Mouse (Mus musculus): ENCODE measurements around the gene Spsb3.
A peak's percentile ranks its signal among the peaks of the same experiment; 100 is the strongest.

Gene Spsb3

DNA sequence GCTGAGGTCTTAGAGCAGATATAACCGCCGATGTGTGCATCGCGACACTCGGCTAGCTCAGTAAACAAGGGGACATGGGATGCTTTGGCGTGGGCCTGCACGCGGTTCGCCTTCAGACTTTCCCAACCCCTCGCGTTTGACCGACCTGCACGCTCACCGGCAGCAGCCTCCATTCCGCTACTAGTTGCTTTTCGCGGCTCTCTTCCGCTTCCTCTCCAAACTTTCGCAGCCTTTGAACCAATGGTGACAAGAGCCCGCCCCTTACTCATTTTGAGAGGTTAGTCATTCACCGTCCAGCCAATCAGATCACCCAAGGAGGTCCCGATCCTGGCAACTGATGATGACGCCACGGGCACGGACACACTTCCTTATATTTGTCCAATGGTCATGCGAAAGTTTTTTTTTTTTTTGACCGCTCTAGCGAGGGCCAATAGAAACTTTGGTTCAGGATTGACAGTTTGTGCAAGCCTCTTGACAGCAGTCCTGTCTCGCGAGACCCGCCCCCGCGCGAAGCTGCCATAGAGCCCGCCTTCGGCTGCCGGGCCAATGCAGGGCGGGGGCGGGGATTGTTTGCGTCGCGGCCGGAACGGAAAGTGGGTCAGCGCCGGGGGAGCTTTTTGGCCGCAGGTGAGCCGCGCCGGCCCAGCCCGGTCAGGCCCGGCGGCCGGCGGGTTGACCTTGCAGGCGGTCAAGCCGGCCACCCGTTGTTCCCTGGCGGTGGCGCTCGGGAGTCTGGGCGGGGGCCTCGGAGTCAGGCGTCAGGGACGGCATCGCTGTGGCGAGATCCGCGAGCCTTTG, at the start of gene Spsb3, which contains the start of gene Nubp2:
Spsb3 (plus strand) TSS at position 510 of the 798 bp plus-strand sequence.
Nubp2 (minus strand) TSS at position 216 of the 798 bp plus-strand sequence.
- DNase-seq (ENCODE audit: low spot score in 2 of 2) = peak; percentile 96 to 98

GRCm38 (mm10) chr17:24839842-24840241, 46.6 kb upstream of the Spsb3 start, which contains the start of gene Hagh:
TSS of gene Hagh (plus strand) at chr17:24840143.
- no peak for DNase-seq (ENCODE audit: low spot score in 2 of 2)

GRCm38 (mm10) chr17:24840341-24840740, 46.1 kb upstream of the Spsb3 start:
- no peak for DNase-seq (ENCODE audit: low spot score in 2 of 2)

DNA sequence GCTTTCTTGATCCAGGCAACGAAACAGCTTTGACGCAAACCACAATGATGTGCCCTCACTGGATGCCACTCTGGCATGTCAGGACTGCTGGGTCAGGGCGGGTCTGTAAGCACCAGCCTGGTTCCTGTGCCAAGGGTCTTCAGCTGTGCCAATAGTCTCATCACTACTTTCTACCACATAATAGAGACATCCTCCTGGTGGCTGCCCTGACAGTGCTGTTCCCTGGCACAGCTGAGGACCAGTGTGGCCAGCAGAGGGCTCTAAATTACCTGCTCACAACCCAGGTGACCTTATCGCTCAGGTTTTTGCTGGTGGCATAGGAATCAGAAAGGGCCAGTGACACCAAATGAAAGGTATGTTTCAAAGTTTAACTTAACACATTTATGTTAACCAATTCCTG, 45.3 kb upstream of the Spsb3 start:
- no peak for DNase-seq (ENCODE audit: low spot score in 2 of 2)

DNA sequence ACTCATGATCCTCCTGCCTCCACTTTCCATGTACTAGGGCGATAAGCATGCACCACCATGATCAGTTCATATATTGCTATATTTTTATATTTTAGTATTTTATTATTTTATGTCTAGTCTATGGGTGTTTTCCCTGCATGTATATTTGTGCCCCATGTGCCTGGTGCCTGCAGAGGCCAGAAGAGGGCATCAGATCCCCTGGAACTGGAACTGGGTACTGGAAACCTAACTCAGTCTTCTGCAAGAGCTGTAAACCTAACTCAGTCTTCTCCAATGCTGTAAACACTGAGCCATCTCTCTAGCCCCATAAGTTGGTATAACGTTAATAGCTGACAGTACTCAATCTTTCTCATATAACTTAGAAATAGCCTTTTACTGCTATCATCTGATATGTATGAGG, 43.8 kb upstream of the Spsb3 start:
- DNase-seq (ENCODE audit: low spot score in 2 of 2) = no peak

DNA sequence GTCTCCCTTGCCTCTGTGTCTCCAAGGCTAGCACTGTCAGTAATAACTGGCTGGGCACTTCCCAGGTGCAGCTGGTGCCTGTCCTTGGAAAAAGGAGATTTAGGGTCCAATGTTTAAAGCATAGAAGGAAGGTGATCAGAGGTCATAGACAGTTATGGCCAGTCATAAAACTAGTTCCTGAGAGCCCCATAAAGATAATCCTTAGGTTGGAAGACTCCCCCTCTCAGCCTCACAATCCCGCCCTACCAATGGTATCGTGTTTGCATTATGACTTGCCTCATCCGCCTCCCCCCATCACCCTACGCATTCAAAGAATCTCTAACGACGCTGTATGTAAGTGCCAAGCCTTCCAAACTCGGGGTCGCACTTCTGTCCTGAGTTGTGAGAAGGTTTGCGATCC, 41.9 kb upstream of the Spsb3 start:
- no peak for DNase-seq (ENCODE audit: low spot score in 2 of 2)

DNA sequence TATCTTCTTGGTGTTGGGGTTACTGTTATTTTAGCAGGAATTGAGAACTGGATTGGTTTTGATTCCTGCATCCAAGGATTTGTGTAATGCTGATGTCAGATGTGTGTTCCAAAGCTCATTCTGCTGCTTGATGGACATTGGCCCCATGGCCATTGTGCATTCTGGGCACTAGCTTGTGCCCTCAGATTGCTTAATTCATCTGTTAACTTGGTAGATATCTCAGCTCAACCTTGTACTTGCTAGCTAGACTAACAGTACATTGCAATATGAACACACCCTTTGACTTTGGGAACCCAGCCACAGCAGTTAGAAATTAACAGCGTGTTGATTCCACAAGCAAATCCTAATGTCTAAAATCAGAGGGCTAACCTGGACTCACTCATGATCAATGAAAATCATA, 39.1 kb upstream of the Spsb3 start:
- DNase-seq (ENCODE audit: low spot score in 2 of 2) = no peak

DNA sequence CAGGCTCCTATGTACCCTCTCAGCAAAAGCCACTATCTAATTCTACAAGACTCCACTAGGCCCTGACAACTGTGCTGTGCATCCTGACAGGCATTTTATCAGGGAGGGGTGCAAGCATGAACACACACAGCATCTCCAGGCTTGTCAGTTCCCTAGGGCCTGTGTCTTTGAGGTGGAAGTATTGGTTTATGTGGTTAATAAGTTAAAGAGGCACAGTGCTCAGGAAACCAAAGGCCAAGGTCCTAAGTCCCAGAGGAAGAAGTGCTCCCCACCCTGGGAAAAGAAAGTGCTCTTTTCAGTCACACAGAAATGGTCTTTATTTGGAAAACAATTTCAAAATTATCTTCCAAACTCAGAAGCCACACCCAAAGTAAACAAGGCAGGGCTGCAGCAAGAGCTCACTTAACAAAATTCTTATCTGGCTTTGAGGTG, 37.8 kb upstream of the Spsb3 start:
- no peak for DNase-seq (ENCODE audit: low spot score in 2 of 2)

DNA sequence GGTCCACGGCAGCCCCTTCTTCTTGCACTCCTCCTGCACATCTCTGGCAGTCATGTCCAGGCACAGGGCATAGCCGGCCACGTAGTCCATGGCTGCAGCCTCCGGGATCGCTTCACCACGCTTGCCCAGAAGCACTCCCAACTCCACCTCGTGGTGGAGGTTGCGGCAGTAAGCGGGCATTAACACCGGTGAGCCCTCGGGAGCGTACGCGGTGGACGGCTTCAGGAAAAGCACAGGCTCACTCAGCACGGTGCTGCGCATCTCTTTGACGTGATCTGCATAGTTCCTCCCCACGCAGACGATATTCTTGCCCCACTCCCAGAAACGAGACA, 36.7 kb upstream of the Spsb3 start:
- DNase-seq (ENCODE audit: low spot score in 2 of 2) = no peak

GRCm38 (mm10) chr17:24850065-24850772, 36.2 kb upstream of the Spsb3 start, which contains the start of gene Fahd1:
TSS of gene Fahd1 (minus strand) at chr17:24850364.
- peak; percentile 93 to 94 for DNase-seq (ENCODE audit: low spot score in 2 of 2)

DNA sequence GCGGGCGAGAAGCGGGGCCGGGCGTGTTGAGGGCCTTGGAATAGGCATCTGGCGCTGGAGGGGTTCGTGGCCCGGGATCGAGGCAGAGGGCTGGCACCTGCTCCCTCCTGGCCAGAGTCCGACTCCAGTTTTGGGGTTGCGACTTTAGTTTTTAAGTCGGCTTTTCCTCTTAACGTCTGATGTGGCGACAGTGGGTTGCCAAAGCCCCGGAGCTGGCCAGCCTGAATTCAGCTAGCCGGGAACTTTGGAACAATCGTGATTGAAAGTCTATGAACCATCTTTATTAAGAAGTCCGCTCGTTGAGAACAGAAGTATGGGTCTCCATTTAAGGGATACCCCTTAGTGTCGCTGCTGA, 35.7 kb upstream of the Spsb3 start:
- DNase-seq (ENCODE audit: low spot score in 2 of 2) = no peak

GRCm38 (mm10) chr17:24851381-24852125, 34.9 kb upstream of the Spsb3 start:
- DNase-seq (ENCODE audit: low spot score in 2 of 2) = no peak

DNA sequence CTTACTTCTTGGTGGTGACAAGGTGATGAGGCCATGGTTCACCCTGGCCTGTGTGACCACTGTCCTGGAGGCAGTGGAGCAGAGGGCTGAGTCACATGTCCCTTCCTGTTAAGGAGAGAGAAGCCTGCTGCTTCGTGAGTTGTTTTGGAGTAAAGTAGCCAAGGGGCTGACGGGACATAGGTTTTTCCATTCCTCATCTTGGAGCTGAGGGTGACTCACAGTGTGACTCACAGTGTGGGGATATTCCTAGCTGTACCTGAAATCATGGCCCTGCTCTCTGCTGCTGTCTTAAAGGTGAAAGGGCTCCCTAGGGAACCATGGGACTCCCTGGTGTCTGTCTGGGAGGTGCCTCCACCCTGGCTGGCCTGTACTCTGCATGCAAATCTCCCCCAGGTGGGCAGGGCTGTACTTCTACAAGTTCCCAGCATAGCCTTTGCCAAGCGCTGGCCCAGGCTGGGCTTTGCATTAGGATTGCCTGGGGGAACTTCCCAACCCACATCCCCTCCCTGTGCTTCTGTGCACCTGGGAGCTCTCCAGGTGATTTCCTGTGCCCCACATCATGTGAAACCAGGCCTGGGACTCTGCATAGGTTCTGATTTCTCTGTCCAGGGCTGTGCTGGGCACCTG, 30.5 kb upstream of the Spsb3 start:
- no peak for DNase-seq (ENCODE audit: low spot score in 2 of 2)

DNA sequence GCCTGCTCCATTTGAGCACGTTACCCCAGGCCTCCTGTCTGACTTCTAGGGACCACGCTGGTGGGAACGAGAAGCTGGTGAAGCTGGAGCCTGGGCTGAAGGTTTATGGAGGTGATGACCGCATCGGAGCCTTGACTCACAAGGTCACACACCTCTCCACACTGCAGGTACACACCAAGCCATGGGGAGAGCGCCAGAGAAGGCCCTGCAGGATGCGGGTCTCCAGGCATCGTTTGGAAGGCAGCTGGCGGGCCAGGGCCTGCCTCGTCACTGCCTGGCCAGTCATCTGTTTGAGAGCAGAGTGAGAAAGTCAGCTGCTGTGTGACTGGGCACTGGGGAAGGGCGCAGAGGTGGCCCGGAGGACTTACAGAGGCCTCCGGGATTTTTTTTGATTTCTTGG, 29.9 kb upstream of the Spsb3 start:
- no peak for DNase-seq (ENCODE audit: low spot score in 2 of 2)

GRCm38 (mm10) chr17:24857831-24858470, 28.5 kb upstream of the Spsb3 start:
- no peak for DNase-seq (ENCODE audit: low spot score in 2 of 2)

GRCm38 (mm10) chr17:24858967-24859366, 27.5 kb upstream of the Spsb3 start:
- DNase-seq (ENCODE audit: low spot score in 2 of 2) = no peak

DNA sequence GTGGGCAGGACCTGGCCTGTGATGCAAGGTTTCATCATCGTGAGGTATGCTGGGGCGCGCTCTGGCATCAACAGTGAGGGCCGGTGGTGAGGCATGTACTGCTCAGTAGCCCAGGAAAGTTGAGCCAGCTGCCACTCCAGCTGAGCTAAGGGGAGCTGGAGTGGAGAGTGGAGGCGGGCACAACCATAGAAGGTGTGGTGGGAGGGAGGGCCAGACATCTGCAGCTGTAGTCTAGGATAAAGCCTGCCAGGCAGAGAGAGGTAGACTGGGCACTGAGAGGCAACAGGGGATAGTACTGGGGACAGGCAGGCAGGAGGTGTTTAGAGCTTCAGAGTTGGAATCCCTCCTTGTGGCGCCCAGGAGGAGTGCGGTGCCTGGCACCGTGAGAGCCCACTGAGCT, 26.4 kb upstream of the Spsb3 start:
- DNase-seq (ENCODE audit: low spot score in 2 of 2) = no peak

- no peak for DNase-seq (ENCODE audit: low spot score in 2 of 2)
Measured at GRCm38 (mm10) chr17:24861785-24862184, 24.7 kb upstream of the Spsb3 start.

- DNase-seq (ENCODE audit: low spot score in 2 of 2) = no peak
Measured at GRCm38 (mm10) chr17:24865776-24866175, 20.7 kb upstream of the Spsb3 start, which contains the start of gene Igfals. TSS of gene Igfals (plus strand) at chr17:24865997.

GRCm38 (mm10) chr17:24867914-24868313, 18.5 kb upstream of the Spsb3 start:
- no peak for DNase-seq (ENCODE audit: low spot score in 2 of 2)

DNA sequence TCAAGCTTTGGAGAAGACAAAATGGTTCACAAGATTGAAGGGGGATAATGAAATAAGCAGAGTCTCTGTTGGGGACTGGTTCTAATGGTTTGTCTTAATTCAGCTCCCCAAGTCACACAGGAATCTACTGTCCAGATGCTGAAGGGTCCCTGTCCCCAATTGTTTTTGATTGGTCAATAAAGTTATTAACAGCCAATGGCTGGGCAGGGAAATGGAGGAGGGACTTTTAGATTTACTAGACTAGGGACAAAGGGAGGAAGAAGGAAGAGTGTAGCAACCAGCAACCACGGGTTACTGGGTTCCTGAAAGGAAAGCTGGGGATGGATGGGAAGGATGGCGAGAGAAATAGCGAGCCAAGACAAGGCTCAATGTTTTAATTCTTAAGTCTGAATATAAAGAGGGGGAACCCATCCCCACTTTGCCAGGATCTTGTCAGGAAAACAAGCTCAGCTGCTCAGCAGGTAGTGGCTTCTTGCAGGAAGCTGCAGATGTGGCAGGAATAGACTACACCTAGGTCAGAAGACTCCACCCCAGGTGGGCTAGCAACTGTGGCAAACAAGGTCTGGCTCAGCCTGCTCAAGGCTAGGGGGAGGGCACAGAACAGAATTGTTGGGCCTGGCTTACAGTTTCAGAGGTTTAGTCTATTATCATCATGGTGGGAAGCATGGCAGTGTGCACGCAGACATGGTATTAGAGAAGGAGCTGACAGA, 12.6 kb upstream of the Spsb3 start:
- no peak for DNase-seq (ENCODE audit: low spot score in 2 of 2)

All from urinary bladder, postnatal 4 days (tissue).